20 mouse cellular contexts compared by ENCODE assay signal in the genomic region with DNA sequence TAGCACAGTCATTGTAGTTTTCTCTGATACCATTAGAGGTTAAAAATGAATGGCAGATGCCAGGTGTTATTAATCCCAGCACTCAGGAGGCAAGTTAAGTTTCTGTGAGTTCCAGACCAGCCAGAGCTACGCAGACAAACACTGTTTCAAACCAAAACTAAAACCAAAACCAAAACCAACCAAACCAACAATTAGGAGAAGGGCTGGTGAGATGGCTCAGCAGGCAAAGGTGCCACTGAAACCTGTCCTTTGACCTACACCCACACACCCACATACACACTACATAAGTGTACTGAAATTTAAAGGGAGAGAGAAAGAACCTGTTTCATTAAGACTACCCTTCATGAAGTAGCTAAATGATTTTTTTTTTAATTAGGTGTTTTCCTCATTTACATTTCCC.
"Had no signal": no experiment of that assay in that cellular context is flagged by ENCODE, and none has a peak within 500 bp of the region (broad histone marks: within the 10 kb centered on the region; RNA-seq: fewer than 3 reads in every experiment).

No protein-coding gene starts in this region.

- H3K4me1 ChIP-seq: limb, embryonic 12.5 days; limb, embryonic 15.5 days; midbrain, embryonic 12.5 days; midbrain, embryonic 15.5 days had no signal

- ATAC-seq: liver, postnatal 0 days; lung, postnatal 0 days; midbrain, embryonic 15.5 days had no signal

- DNase-seq: kidney, adult 18-20 months; kidney, postnatal 25 days; layer of hippocampus, adult 9-11 months; left cerebral cortex, postnatal 4 days; liver, postnatal 0 days; lung, embryonic 14.5 days; thymus, adult 2 months; thymus, postnatal 14 days; thymus, postnatal 4 days had no signal

- H3K9me3 ChIP-seq: limb, embryonic 12.5 days; limb, embryonic 15.5 days; midbrain, embryonic 12.5 days; midbrain, embryonic 15.5 days had no signal

- H3K4me2 ChIP-seq: limb, embryonic 12.5 days; limb, embryonic 15.5 days; liver, embryonic 11.5 days; lung, embryonic 14.5 days; midbrain, embryonic 12.5 days; midbrain, embryonic 15.5 days had no signal

- H3K9ac ChIP-seq: limb, embryonic 12.5 days; limb, embryonic 15.5 days; liver, embryonic 14.5 days; liver, postnatal 0 days; lung, embryonic 14.5 days; midbrain, embryonic 12.5 days; midbrain, embryonic 15.5 days had no signal

- H3K27ac ChIP-seq: kidney, postnatal 0 days; layer of hippocampus, adult 2 months; limb, embryonic 12.5 days; limb, embryonic 15.5 days; liver, embryonic 14.5 days; macrophage; midbrain, embryonic 12.5 days; midbrain, embryonic 15.5 days; stomach, postnatal 0 days had no signal

- H3K27me3 ChIP-seq: limb, embryonic 12.5 days; limb, embryonic 15.5 days; midbrain, embryonic 12.5 days; midbrain, embryonic 15.5 days had no signal

- H3K4me3 ChIP-seq: layer of hippocampus, adult 2 months; limb, embryonic 12.5 days; limb, embryonic 15.5 days; midbrain, embryonic 12.5 days; midbrain, embryonic 15.5 days had no signal
